Mouse (Mus musculus): Measurements from ENCODE around the gene Kdelc2. TPM values are rescaled to one million over a fixed set of nuclear protein-coding genes. Genes with fewer than 3 reads are reported as not detected.

The Kdelc2 gene
- polyA plus RNA-seq, 1 experiment from 2014 or later: 9.0 TPM

DNA sequence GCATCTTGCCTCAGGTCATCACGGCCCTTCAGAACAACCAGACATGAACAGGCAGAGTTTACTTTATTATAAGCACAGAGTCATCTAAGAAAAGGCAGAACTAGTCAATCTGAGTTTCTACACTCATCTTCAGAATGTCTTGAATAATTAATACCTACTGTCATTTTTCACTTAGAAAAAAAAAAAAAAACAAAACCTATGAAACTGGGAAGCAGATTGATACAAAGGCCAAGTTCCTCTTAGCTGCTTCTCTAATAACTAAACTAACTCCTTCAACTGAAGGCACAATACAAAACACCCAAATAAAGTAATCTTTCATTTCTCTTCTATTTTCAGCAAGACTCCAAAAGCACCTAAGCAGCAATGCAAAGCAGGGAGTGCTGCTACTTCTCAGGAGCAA, 66.8 kb downstream of the Kdelc2 start:
- WGBS: 89% methylated on average over 1 of the region's 1 CpGs
- H3K9me3 ChIP-seq (ENCODE audit: control insufficient read depth, low read length): no peaks in the 10 kb centered on the region
- H3K4me3 ChIP-seq (ENCODE audit: low read depth, low read length): no peak overlapping the region
- DNase-seq (ENCODE audit: low spot score) (no peak), ATAC-seq (ENCODE audit: insufficient number of reproducible peaks, low FRiP score, low TSS enrichment, low read depth) (no peak)
- no peak overlapping the region for H3K27ac ChIP-seq (replicated peaks; ENCODE audit: low read depth, low read length)
- H3K4me1 ChIP-seq (ENCODE audit: control insufficient read depth, insufficient read depth, low read length): no peaks in the 10 kb centered on the region
- no peak overlapping the region for H3K9ac ChIP-seq (ENCODE audit: low read length)
- no peaks in the 10 kb centered on the region for H3K27me3 ChIP-seq (ENCODE audit: control insufficient read depth, insufficient read depth, low read length)
- peaks cover 4% of the 10 kb centered on the region; the same call in 1 of the 2 replicates for H3K36me3 ChIP-seq (ENCODE audit: control insufficient read depth, insufficient read depth, low read length)
- H3K4me2 ChIP-seq (ENCODE audit: low read depth, severe bottlenecking): no peak overlapping the region

Small RNA genes lying within 50 kb of the gene (microRNA-seq; reads per million reads assigned to microRNA genes)
- not detected for gene Mir130c

Other genes with a start within 250 kb of the Kdelc2 start
- 34.0 and 36.6 TPM in 2 replicates for gene Ddx10, start 136.0 kb upstream of the Kdelc2 start, polyA plus RNA-seq (2014; fragmentation: Nextera tagmentation; extraction: Ambion mirVana)
- 1.1 and 1.2 TPM in 2 replicates for gene Exph5, start 82.4 kb upstream of the Kdelc2 start, polyA plus RNA-seq (2014; fragmentation: Nextera tagmentation; extraction: Ambion mirVana)
- 0.51 and 0.57 TPM in 2 replicates for gene 4930550C14Rik, start 18.3 kb downstream of the Kdelc2 start, polyA plus RNA-seq (2014; fragmentation: Nextera tagmentation; extraction: Ambion mirVana)
- 17.1 and 17.7 TPM in 2 replicates for gene Atm, start 152.7 kb downstream of the Kdelc2 start, polyA plus RNA-seq (2014; fragmentation: Nextera tagmentation; extraction: Ambion mirVana)
- 24.7 and 24.8 TPM in 2 replicates for gene Npat, start 153.0 kb downstream of the Kdelc2 start, polyA plus RNA-seq (2014; fragmentation: Nextera tagmentation; extraction: Ambion mirVana)
- 50.0 and 50.8 TPM in 2 replicates for gene Acat1, start 226.4 kb downstream of the Kdelc2 start, polyA plus RNA-seq (2014; fragmentation: Nextera tagmentation; extraction: Ambion mirVana)

Measured in limb, embryonic 11.5 days (tissue).